Mouse (Mus musculus): ENCODE measurements around the gene Ren1.

DNA sequence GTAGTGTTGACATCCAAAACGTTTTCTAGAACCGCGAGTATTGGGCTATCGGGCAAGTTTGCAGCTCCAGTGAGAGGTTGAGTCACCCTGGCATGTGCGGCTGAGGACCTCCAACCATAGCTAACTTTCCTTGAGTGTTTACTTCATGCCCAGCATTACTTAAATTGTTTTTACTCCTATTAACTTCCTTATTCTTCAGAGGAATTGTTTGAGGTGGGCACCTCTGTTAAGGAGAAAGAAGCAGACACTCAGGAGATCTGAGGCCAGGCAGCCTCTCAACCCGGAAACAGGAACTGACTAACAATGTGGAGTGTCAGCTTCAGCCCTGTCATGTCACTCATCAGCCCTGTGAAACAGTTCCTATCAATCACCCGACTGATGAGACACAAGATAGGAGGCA, 56.3 kb downstream of the Ren1 start:
- TF ChIP-seq CTCF (conservative IDR thresholded peaks at IDR 0.05; ENCODE audit: low read length) (no peak), NANOG (IDR thresholded peaks at IDR 0.05; ENCODE audit: borderline replicate concordance, low read length) (no peak)
